Mouse (Mus musculus): ENCODE measurements around the gene Gabrg2.
A peak's percentile ranks its signal among the peaks of the same experiment; 100 is the strongest.

Gene Gabrg2

GRCm38 (mm10) chr11:42000190-42001098 lies at the start of gene Gabrg2:
TSS of gene Gabrg2 (minus strand) at chr11:42000857.
- peak; percentile 10 for DNase-seq (ENCODE audit: low spot score)

GRCm38 (mm10) chr11:42048201-42048600 lies 47.5 kb upstream of the Gabrg2 start:
- no peak for DNase-seq (ENCODE audit: low spot score)

- peak; percentile 97 for DNase-seq (ENCODE audit: low spot score)
These were observed 1.2 kb downstream of the Gabrg2 start for GRCm38 (mm10) chr11:41999468-41999881.

GRCm38 (mm10) chr11:41980152-41980551 lies 20.5 kb downstream of the Gabrg2 start:
- no peak for DNase-seq (ENCODE audit: low spot score)

GRCm38 (mm10) chr11:41968595-41968994 lies 32.1 kb downstream of the Gabrg2 start:
- DNase-seq (ENCODE audit: low spot score): no peak

- DNase-seq (ENCODE audit: low spot score): no peak
These were observed 38.0 kb downstream of the Gabrg2 start for GRCm38 (mm10) chr11:41962706-41963105.

- no peak for DNase-seq (ENCODE audit: low spot score)
These were observed 47.1 kb downstream of the Gabrg2 start for GRCm38 (mm10) chr11:41953550-41953949.

- DNase-seq (ENCODE audit: low spot score): no peak
These were observed 48.8 kb downstream of the Gabrg2 start for GRCm38 (mm10) chr11:41951898-41952297.

GRCm38 (mm10) chr11:41945471-41945870 lies 55.2 kb downstream of the Gabrg2 start:
- no peak for DNase-seq (ENCODE audit: low spot score)

- no peak for DNase-seq (ENCODE audit: low spot score)
These were observed 62.7 kb downstream of the Gabrg2 start for GRCm38 (mm10) chr11:41937979-41938378.

GRCm38 (mm10) chr11:41918864-41919263 lies 81.8 kb downstream of the Gabrg2 start:
- DNase-seq (ENCODE audit: low spot score): no peak

GRCm38 (mm10) chr11:41914066-41914465 lies 86.6 kb downstream of the Gabrg2 start:
- peak; percentile 19 for DNase-seq (ENCODE audit: low spot score)

- no peak for DNase-seq (ENCODE audit: low spot score)
These were observed 97.0 kb downstream of the Gabrg2 start for GRCm38 (mm10) chr11:41903661-41904060.
